In the genomic region with DNA sequence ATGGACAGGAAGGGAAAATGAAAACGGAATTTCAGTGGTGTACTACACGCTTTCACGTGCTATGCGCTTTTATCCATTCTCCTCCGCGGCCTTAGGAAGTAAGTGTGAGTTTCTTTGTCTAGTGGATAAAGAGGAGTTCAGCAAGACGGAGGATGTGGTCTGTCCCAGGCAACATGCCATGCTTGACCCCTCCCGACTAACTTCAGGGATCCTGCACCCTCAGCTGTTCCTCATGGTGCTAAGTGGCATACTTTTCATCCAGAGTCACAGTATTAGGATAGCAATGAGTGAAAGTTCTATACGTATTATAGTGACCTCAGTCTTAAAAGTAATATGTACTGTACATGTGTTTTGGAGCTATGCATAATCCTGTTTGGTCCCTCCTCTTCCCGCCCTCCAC, we compare ENCODE assay signal across 12 mouse cellular contexts. TPM values are rescaled to one million over a fixed set of nuclear protein-coding genes. Genes with fewer than 3 reads are reported as not detected.
DNase-seq lines count a peak whose midpoint lies in the region; ATAC-seq and TF ChIP-seq lines count a peak whose summit lies in the region.
"Had no signal": no experiment of that assay in that cellular context is flagged by ENCODE, and none has a peak within 500 bp of the region (broad histone marks: within the 10 kb centered on the region; RNA-seq: fewer than 3 reads in every experiment).

No protein-coding gene starts in this region.

- no peaks in the 10 kb centered on the region for H3K27me3 ChIP-seq in limb, embryonic 14.5 days (ENCODE audit: control insufficient read depth, insufficient read depth, low read length)
- no peaks in the 10 kb centered on the region for H3K27me3 ChIP-seq in limb, embryonic 10.5 days (ENCODE audit: low read depth, poor library complexity, severe bottlenecking)
- no peaks in the 10 kb centered on the region for H3K27me3 ChIP-seq in forebrain, embryonic 15.5 days
- no peaks in the 10 kb centered on the region for H3K27me3 ChIP-seq in hindbrain, embryonic 16.5 days (replicated peaks; ENCODE audit: control insufficient read depth, insufficient read depth, low read length)
- H3K27me3 ChIP-seq in neural tube, embryonic 15.5 days (replicated peaks), result no peaks in the 10 kb centered on the region
- H3K27me3 ChIP-seq: liver, embryonic 12.5 days had no signal

- 0 out of 2 replicates have a peak, but pooled peaks have one; percentile 6 for ATAC-seq in limb, embryonic 14.5 days (ENCODE audit: low FRiP score, low read depth)
- no peak for ATAC-seq in forebrain, embryonic 15.5 days (replicated peaks)
- no peak for ATAC-seq in hindbrain, embryonic 16.5 days
- ATAC-seq in neural tube, embryonic 15.5 days (ENCODE audit: low FRiP score), result no peak
- ATAC-seq: liver, embryonic 12.5 days; lung, postnatal 0 days had no signal

- no peaks in the 10 kb centered on the region for H3K36me3 ChIP-seq in limb, embryonic 14.5 days (ENCODE audit: control insufficient read depth, insufficient read depth, low read length)
- no peaks in the 10 kb centered on the region for H3K36me3 ChIP-seq in limb, embryonic 10.5 days
- H3K36me3 ChIP-seq in forebrain, embryonic 15.5 days, result no peaks in the 10 kb centered on the region
- H3K36me3 ChIP-seq in hindbrain, embryonic 16.5 days (ENCODE audit: control insufficient read depth, insufficient read depth, low read length), result no peaks in the 10 kb centered on the region
- H3K36me3 ChIP-seq in neural tube, embryonic 15.5 days, result no peaks in the 10 kb centered on the region
- H3K36me3 ChIP-seq: liver, embryonic 12.5 days had no signal

- no peak for DNase-seq in limb, embryonic 14.5 days (ENCODE audit: low spot score)
- no peak for DNase-seq in limb, embryonic 10.5 days (ENCODE audit: low spot score)
- no peak for DNase-seq in right cerebral cortex, postnatal 10 days (ENCODE audit: low spot score in 2 of 2)
- DNase-seq in kidney, adult 9 months, result no peak
- DNase-seq: adrenal gland, postnatal 10 days; cerebellum, postnatal 36 days; heart, adult 18-20 months had no signal

- no peaks in the 10 kb centered on the region for H3K9me3 ChIP-seq in limb, embryonic 14.5 days (ENCODE audit: control insufficient read depth, low read length)
- H3K9me3 ChIP-seq in limb, embryonic 10.5 days (replicated peaks), result no peaks in the 10 kb centered on the region
- no peaks in the 10 kb centered on the region for H3K9me3 ChIP-seq in forebrain, embryonic 15.5 days
- H3K9me3 ChIP-seq in hindbrain, embryonic 16.5 days (ENCODE audit: control insufficient read depth, low read length), result no peaks in the 10 kb centered on the region
- H3K9me3 ChIP-seq in neural tube, embryonic 15.5 days (replicated peaks), result no peaks in the 10 kb centered on the region
- H3K9me3 ChIP-seq: liver, embryonic 12.5 days had no signal

- H3K4me3 ChIP-seq in limb, embryonic 14.5 days (replicated peaks; ENCODE audit: low read length), result no peak overlapping the region
- no peak overlapping the region for H3K4me3 ChIP-seq in limb, embryonic 10.5 days
- no peak overlapping the region for H3K4me3 ChIP-seq in forebrain, embryonic 15.5 days
- H3K4me3 ChIP-seq in hindbrain, embryonic 16.5 days (ENCODE audit: low read length), result no peak overlapping the region
- peak overlapping the region; percentile 10; the same call in 1 of the 2 replicates for H3K4me3 ChIP-seq in neural tube, embryonic 15.5 days (replicated peaks)
- H3K4me3 ChIP-seq: liver, embryonic 12.5 days had no signal

- H3K27ac ChIP-seq in limb, embryonic 14.5 days (replicated peaks; ENCODE audit: low read depth, low read length), result no peak overlapping the region
- H3K27ac ChIP-seq in limb, embryonic 10.5 days, result no peak overlapping the region
- H3K27ac ChIP-seq in forebrain, embryonic 15.5 days (replicated peaks), result peak overlapping the region; percentile 67
- H3K27ac ChIP-seq in hindbrain, embryonic 16.5 days (ENCODE audit: low read depth, low read length), result no peak overlapping the region; the same call in 1 of the 2 replicates
- H3K27ac ChIP-seq in neural tube, embryonic 15.5 days (replicated peaks), result peak overlapping the region; percentile 69
- H3K27ac ChIP-seq: liver, embryonic 12.5 days had no signal

- H3K9ac ChIP-seq in limb, embryonic 14.5 days (ENCODE audit: low read depth, low read length, severe bottlenecking), result no peak overlapping the region
- H3K9ac ChIP-seq in forebrain, embryonic 15.5 days (replicated peaks), result no peak overlapping the region
- peak overlapping the region; percentile 31; the same call in 1 of the 2 replicates for H3K9ac ChIP-seq in hindbrain, embryonic 16.5 days (ENCODE audit: low read depth, low read length)
- H3K9ac ChIP-seq in neural tube, embryonic 15.5 days (replicated peaks), result no peak overlapping the region
- H3K9ac ChIP-seq: liver, embryonic 12.5 days had no signal

- H3K4me2 ChIP-seq in limb, embryonic 14.5 days (replicated peaks; ENCODE audit: low read depth, low read length, severe bottlenecking), result no peak overlapping the region
- H3K4me2 ChIP-seq in forebrain, embryonic 15.5 days (replicated peaks), result peak overlapping the region; percentile 22; the same call in 1 of the 2 replicates
- peak overlapping the region; percentile 48 for H3K4me2 ChIP-seq in hindbrain, embryonic 16.5 days (ENCODE audit: low read length)
- peak overlapping the region; percentile 47 for H3K4me2 ChIP-seq in neural tube, embryonic 15.5 days
- H3K4me2 ChIP-seq: liver, embryonic 12.5 days had no signal

- H3K4me1 ChIP-seq in limb, embryonic 14.5 days (ENCODE audit: control insufficient read depth, insufficient read depth, low read length), result peaks cover 11% of the 10 kb centered on the region; the same call in 1 of the 2 replicates
- peaks cover 27% of the 10 kb centered on the region for H3K4me1 ChIP-seq in limb, embryonic 10.5 days
- H3K4me1 ChIP-seq in forebrain, embryonic 15.5 days, result peaks cover 43% of the 10 kb centered on the region
- peaks cover 16% of the 10 kb centered on the region for H3K4me1 ChIP-seq in hindbrain, embryonic 16.5 days (ENCODE audit: control insufficient read depth, insufficient read depth, low read depth, low read length)
- H3K4me1 ChIP-seq in neural tube, embryonic 15.5 days, result peaks cover 36% of the 10 kb centered on the region

- TF ChIP-seq POLR2A in limb, embryonic 14.5 days (IDR thresholded peaks at IDR 0.05; ENCODE audit: borderline replicate concordance, extremely low read depth, insufficient read depth, insufficient read length), result no peak

- 82% methylated on average over 10 of the region's 10 CpGs for WGBS in limb, embryonic 14.5 days
- WGBS in limb, embryonic 10.5 days, result 90% methylated on average over 10 of the region's 10 CpGs
- 45% methylated on average over 10 of the region's 10 CpGs for WGBS in forebrain, embryonic 15.5 days
- 38% methylated on average over 10 of the region's 10 CpGs for WGBS in hindbrain, embryonic 16.5 days
- WGBS in neural tube, embryonic 15.5 days, result 33% methylated on average over 10 of the region's 10 CpGs

RNA-seq across cellular contexts. Expression of a gene that starts 4.6 kb away (rescaled TPM):
- polyA plus RNA-seq in limb, embryonic 14.5 days (2012; rRNA removed), result 7.2 and 8.7 TPM in 2 replicates
- 6.1 and 7.0 TPM in 2 replicates for polyA plus RNA-seq in limb, embryonic 14.5 days (2014; fragmentation: Nextera tagmentation; extraction: Ambion mirVana)
- polyA plus RNA-seq in limb, embryonic 10.5 days (2016; fragmentation: Nextera tagmentation; extraction: Ambion mirVana), result 8.4 and 9.1 TPM in 2 replicates
- 5.0 TPM in 2 replicates for polyA plus RNA-seq in forebrain, embryonic 15.5 days (2015; fragmentation: Nextera tagmentation; extraction: Ambion mirVana)
- 3.8 and 4.5 TPM in 2 replicates for polyA plus RNA-seq in hindbrain, embryonic 16.5 days (2015; fragmentation: Nextera tagmentation; extraction: Ambion mirVana)
- polyA plus RNA-seq in neural tube, embryonic 15.5 days (2015; fragmentation: Nextera tagmentation; extraction: Ambion mirVana), result 4.1 and 4.7 TPM in 2 replicates

RNA-seq across cellular contexts. Expression of a gene that starts 29.6 kb away (rescaled TPM):
- polyA plus RNA-seq in limb, embryonic 14.5 days (2012; rRNA removed), result 19.7 and 26.1 TPM in 2 replicates
- polyA plus RNA-seq in limb, embryonic 14.5 days (2014; fragmentation: Nextera tagmentation; extraction: Ambion mirVana), result 11.8 and 13.8 TPM in 2 replicates
- 5.9 and 8.4 TPM in 2 replicates for polyA plus RNA-seq in limb, embryonic 10.5 days (2016; fragmentation: Nextera tagmentation; extraction: Ambion mirVana)
- polyA plus RNA-seq in forebrain, embryonic 15.5 days (2015; fragmentation: Nextera tagmentation; extraction: Ambion mirVana), result 9.1 and 10.4 TPM in 2 replicates
- 7.2 and 9.6 TPM in 2 replicates for polyA plus RNA-seq in hindbrain, embryonic 16.5 days (2015; fragmentation: Nextera tagmentation; extraction: Ambion mirVana)
- 7.5 and 8.1 TPM in 2 replicates for polyA plus RNA-seq in neural tube, embryonic 15.5 days (2015; fragmentation: Nextera tagmentation; extraction: Ambion mirVana)

Comparison
In these comparisons a context has a peak if more than half of its experiments do, and no peak if none do; other contexts are left out.
1. H3K27ac ChIP-seq: peak in forebrain, embryonic 15.5 days (single experiment) and neural tube, embryonic 15.5 days (single experiment); none in limb, embryonic 14.5 days (single experiment), limb, embryonic 10.5 days (single experiment) and hindbrain, embryonic 16.5 days (single experiment).